Mouse (Mus musculus) kidney, embryonic 14.5 days (tissue): ENCODE measurements around the gene Spp1. TPM values are rescaled to one million over a fixed set of nuclear protein-coding genes. Genes with fewer than 3 reads are reported as not detected.
"Not testable (repeated sequence)": the region's sequence is repeated elsewhere in the genome, so short reads cannot be mapped to it uniquely, and the experiment has no call there.

ENCODE experiments used
- ATAC-seq: fragments of 200-750 bp; cut with Nextera tagmentation; 2 replicates; pipeline ENCODE4 v1.8.0; 2017; ENCODE audit warnings: moderate number of reproducible peaks, mild to moderate bottlenecking, moderate TSS enrichment, moderate library complexity; ENCODE audit not compliant: low FRiP score, low TSS enrichment
- H3K27ac ChIP-seq: fragments of 300-500 bp; sonication (generic); 2 replicates; pipeline ENCODE4 v1.5.1; 2014; ENCODE audit warnings: low read depth, mild to moderate bottlenecking, low read length, moderate library complexity, mixed read lengths
- H3K27me3 ChIP-seq: fragments of 300-500 bp; sonication (generic); 2 replicates; pipeline ENCODE4 v1.6.1; 2014; ENCODE audit warnings: mild to moderate bottlenecking, low read length; ENCODE audit not compliant: control insufficient read depth, insufficient read depth
- H3K36me3 ChIP-seq: fragments of 300-500 bp; sonication (generic); 2 replicates; pipeline ENCODE4 v1.6.1; 2014; ENCODE audit warnings: low read length, mixed read lengths; ENCODE audit not compliant: control insufficient read depth, insufficient read depth
- H3K4me1 ChIP-seq: fragments of 300-500 bp; sonication (generic); 2 replicates; pipeline ENCODE4 v1.6.1; 2014; ENCODE audit warnings: low read length, mixed read lengths; ENCODE audit not compliant: control insufficient read depth, insufficient read depth
- H3K4me2 ChIP-seq: fragments of 300-500 bp; sonication (generic); replicated peaks from 2 replicates; pipeline ENCODE4 v1.6.1; 2014; ENCODE audit warnings: low read depth, mild to moderate bottlenecking, low read length
- H3K4me3 ChIP-seq: fragments of 300-500 bp; sonication (generic); 2 replicates; pipeline ENCODE4 v1.5.1; 2014; ENCODE audit warnings: mild to moderate bottlenecking, low read length
- H3K9ac ChIP-seq: fragments of 300-500 bp; sonication (generic); 2 replicates; pipeline ENCODE4 v1.6.1; 2014; ENCODE audit warnings: low read depth, mild to moderate bottlenecking, low read length, moderate library complexity
- H3K9me3 ChIP-seq: fragments of 300-500 bp; sonication (generic); 2 replicates; pipeline ENCODE4 v1.6.1; 2016; ENCODE audit warnings: low read length; ENCODE audit not compliant: control insufficient read depth
- WGBS: fragments of 180-500 bp; shearing (Covaris S2); extraction: QIAGEN DNeasy Blood & Tissue Kit; methylation state at CpG from one replicate; pipeline ENCODE4 v1.1.7; 2014; 5-methylcytosine and 5-hydroxymethylcytosine counted together
- polyA plus RNA-seq: library from polyadenylated mRNA; unstranded; fragments of >200 nt; fragmentation: Nextera tagmentation; extraction: Ambion mirVana; gene quantifications from 2 replicates; pipeline ENCODE4 v1.2.1, GENCODE M21; 2014

The Spp1 gene
- polyA plus RNA-seq, 1 experiment from 2014 or later = 6.7 TPM

- WGBS = 15% methylated on average over 3 of the region's 3 CpGs
- H3K4me2 ChIP-seq = no peak overlapping the region
- no peak overlapping the region for H3K4me3 ChIP-seq
- no peak overlapping the region for H3K9ac ChIP-seq
- ATAC-seq = peak; percentile 85; the same call in 1 of the 2 replicates
- no peaks in the 10 kb centered on the region for H3K36me3 ChIP-seq
- no peaks in the 10 kb centered on the region for H3K27me3 ChIP-seq
- H3K9me3 ChIP-seq = no peaks in the 10 kb centered on the region
- H3K27ac ChIP-seq = no peak overlapping the region
- no peaks in the 10 kb centered on the region for H3K4me1 ChIP-seq
Measured at GRCm38 (mm10) chr5:104446156-104446555, 11.2 kb downstream of the Spp1 start.

GRCm38 (mm10) chr5:104448346-104448745 lies 13.4 kb downstream of the Spp1 start:
- ATAC-seq, H3K36me3 ChIP-seq, H3K4me3 ChIP-seq, H3K27me3 ChIP-seq, H3K9me3 ChIP-seq, H3K4me1 ChIP-seq, H3K9ac ChIP-seq, H3K4me2 ChIP-seq, H3K27ac ChIP-seq: not testable (repeated sequence)
- 22% methylated on average over 6 of the region's 6 CpGs for WGBS

GRCm38 (mm10) chr5:104449491-104449890 lies 14.6 kb downstream of the Spp1 start:
- H3K4me3 ChIP-seq = no peak overlapping the region
- H3K9me3 ChIP-seq = no peaks in the 10 kb centered on the region
- H3K27me3 ChIP-seq = no peaks in the 10 kb centered on the region
- no peak overlapping the region for H3K27ac ChIP-seq
- no peak for ATAC-seq
- no peaks in the 10 kb centered on the region for H3K36me3 ChIP-seq
- H3K4me1 ChIP-seq = no peaks in the 10 kb centered on the region
- H3K9ac ChIP-seq = no peak overlapping the region
- 41% methylated on average over 3 of the region's 3 CpGs for WGBS
- no peak overlapping the region for H3K4me2 ChIP-seq

GRCm38 (mm10) chr5:104453075-104453474 lies 18.2 kb downstream of the Spp1 start:
- Histone ChIP-seq H3K4me3 (no peak overlapping the region), H3K36me3 (no peaks in the 10 kb centered on the region), H3K27me3 (no peaks in the 10 kb centered on the region), H3K9ac (no peak overlapping the region), H3K4me2 (no peak overlapping the region), H3K27ac (no peak overlapping the region), H3K9me3 (no peaks in the 10 kb centered on the region), H3K4me1 (no peaks in the 10 kb centered on the region)
- ATAC-seq = no peak
- WGBS = 67% methylated on average over 1 of the region's 1 CpGs

GRCm38 (mm10) chr5:104454564-104454963 lies 19.6 kb downstream of the Spp1 start:
- 90% methylated on average over 6 of the region's 6 CpGs for WGBS
- H3K4me3 ChIP-seq = no peak overlapping the region
- no peak for ATAC-seq

DNA sequence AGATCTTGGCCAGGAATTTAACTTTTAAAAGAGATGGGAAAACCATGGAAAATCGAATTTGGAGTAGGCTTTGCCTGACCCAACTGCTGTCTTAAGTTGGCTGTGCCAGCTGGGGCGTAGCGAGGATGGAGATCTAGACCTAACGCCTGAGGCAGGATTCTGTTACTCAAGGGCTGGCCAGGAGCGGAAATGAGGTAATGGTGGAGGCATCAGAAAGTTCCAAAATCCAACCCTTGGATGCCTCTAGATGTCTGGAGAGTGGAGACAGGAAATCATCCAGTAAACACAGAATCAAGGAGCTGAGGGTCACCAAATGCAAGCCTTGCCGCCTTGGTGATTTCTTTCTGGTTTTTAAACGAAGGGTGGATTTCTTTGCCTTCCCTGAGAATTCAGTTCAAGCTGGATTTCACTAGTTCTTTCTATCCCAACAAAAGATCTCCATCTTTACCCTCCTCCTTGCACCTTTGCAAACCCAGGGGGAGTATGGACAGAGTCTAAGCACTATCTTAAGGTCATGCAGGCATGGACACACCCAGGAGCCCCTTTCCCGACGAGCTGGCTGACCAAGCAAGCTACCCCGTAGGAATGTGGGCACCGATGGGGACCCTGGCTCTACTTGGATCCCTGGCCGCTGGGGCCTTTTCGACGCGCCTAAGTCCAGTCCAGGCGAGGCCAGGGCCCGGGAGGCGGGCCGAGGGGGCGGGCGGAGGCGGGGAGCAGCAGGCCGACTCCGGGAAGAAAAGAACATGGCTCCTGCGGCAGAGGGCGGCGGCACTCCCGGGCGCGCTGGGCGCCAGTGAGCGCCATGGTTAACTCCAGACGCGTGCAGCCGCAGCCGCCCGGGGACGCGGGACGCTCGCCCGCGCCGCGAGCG lies 24.2 kb downstream of the Spp1 start, which contains the start of gene Pkd2:
Pkd2 (plus strand) TSS at position 619 of the 874 bp plus-strand sequence.
- peak within 1 kb of the TSS; percentile 87 for H3K4me3 ChIP-seq
- peak within 1 kb of the TSS; percentile 96 for H3K9ac ChIP-seq
- ATAC-seq = peak; percentile 94
- no peaks in the 10 kb centered on the region for H3K9me3 ChIP-seq
- H3K27me3 ChIP-seq = no peaks in the 10 kb centered on the region
- H3K4me1 ChIP-seq = peaks cover 9% of the 10 kb centered on the region; the same call in 1 of the 2 replicates
- peak within 1 kb of the TSS; percentile 96 for H3K27ac ChIP-seq
- 9% methylated on average over 45 of the region's 46 CpGs for WGBS
- peak within 1 kb of the TSS; percentile 79 for H3K4me2 ChIP-seq
- peaks cover 13% of the 10 kb centered on the region for H3K36me3 ChIP-seq

More at GRCm38 (mm10) chr5:104454564-104454963, 19.6 kb downstream of the Spp1 start:
- Histone ChIP-seq H3K9me3 (no peaks in the 10 kb centered on the region), H3K27ac (no peak overlapping the region), H3K9ac (no peak overlapping the region), H3K27me3 (no peaks in the 10 kb centered on the region), H3K36me3 (no peaks in the 10 kb centered on the region), H3K4me1 (no peaks in the 10 kb centered on the region), H3K4me2 (no peak overlapping the region)

DNA sequence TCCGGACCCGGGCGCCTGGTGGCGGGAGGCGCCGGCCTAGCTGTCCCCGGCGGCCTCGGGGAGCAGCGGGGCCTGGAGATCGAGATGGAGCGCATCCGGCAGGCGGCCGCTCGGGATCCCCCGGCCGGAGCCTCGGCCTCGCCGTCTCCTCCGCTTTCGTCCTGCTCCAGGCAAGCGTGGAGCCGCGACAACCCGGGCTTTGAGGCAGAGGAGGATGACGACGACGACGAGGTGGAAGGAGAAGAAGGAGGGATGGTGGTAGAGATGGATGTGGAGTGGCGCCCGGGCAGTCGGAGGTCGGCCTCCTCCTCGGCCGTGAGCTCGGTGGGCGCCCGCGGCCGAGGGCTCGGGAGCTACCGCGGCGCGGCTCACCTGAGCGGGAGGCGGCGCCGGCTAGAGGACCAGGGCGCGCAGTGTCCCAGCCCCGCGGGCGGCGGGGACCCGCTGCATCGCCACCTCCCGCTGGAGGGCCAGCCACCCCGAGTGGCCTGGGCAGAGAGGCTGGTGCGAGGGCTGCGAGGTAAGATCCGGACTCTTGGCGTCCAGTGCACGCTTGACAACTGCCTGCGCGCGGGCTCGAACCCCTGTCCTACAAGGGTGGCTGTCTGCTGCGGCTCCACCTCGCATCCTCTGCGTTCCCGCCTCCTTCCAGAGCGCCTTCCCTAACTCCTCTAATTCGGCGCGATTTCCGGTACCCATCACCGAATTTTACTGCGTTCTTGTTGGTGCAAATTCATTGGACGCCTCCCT lies 25.0 kb downstream of the Spp1 start:
- peak; percentile 75 for ATAC-seq
- Histone ChIP-seq H3K4me2 (peak overlapping the region; percentile 79), H3K27ac (peak overlapping the region; percentile 96), H3K4me3 (peak overlapping the region; percentile 87), H3K9ac (peak overlapping the region; percentile 96), H3K4me1 (peaks cover 9% of the 10 kb centered on the region; the same call in 1 of the 2 replicates), H3K9me3 (no peaks in the 10 kb centered on the region), H3K27me3 (no peaks in the 10 kb centered on the region), H3K36me3 (peaks cover 15% of the 10 kb centered on the region)
- WGBS = under 1% methylated on average over 54 of the region's 82 CpGs

GRCm38 (mm10) chr5:104460456-104460838 lies 25.5 kb downstream of the Spp1 start:
- 32% methylated on average over 3 of the region's 3 CpGs for WGBS
- peak overlapping the region; percentile 96; the same call in 1 of the 2 replicates for H3K27ac ChIP-seq
- peaks cover 20% of the 10 kb centered on the region for H3K36me3 ChIP-seq
- peak overlapping the region; percentile 96 for H3K9ac ChIP-seq
- ATAC-seq = no peak
- peaks cover 9% of the 10 kb centered on the region; the same call in 1 of the 2 replicates for H3K4me1 ChIP-seq
- peak overlapping the region; percentile 79 for H3K4me2 ChIP-seq
- no peaks in the 10 kb centered on the region for H3K27me3 ChIP-seq
- H3K9me3 ChIP-seq = no peaks in the 10 kb centered on the region
- peak overlapping the region; percentile 87 for H3K4me3 ChIP-seq
